Mouse (Mus musculus): ENCODE data around the gene Mtg1. TPM values are rescaled to one million over a fixed set of nuclear protein-coding genes. Genes with fewer than 3 reads are reported as not detected.

The Mtg1 gene
- polyA plus RNA-seq, 1 experiment from 2014 or later = 27.8 TPM

GRCm38 (mm10) chr7:140170863-140171262 lies 33.5 kb downstream of the Mtg1 start:
- no peak for ATAC-seq (replicated peaks; ENCODE audit: insufficient number of reproducible peaks, insufficient read depth, low FRiP score, low read depth)
- H3K36me3 ChIP-seq = no peaks in the 10 kb centered on the region
- H3K9ac ChIP-seq = no peak overlapping the region
- no peaks in the 10 kb centered on the region for H3K27me3 ChIP-seq
- H3K4me2 ChIP-seq = no peak overlapping the region
- H3K4me3 ChIP-seq = no peak overlapping the region
- no peaks in the 10 kb centered on the region for H3K4me1 ChIP-seq (replicated peaks)
- no peaks in the 10 kb centered on the region for H3K9me3 ChIP-seq (replicated peaks)
- WGBS = 84% methylated on average over 3 of the region's 3 CpGs
- no peak overlapping the region for H3K27ac ChIP-seq

GRCm38 (mm10) chr7:140172936-140173335 lies 35.6 kb downstream of the Mtg1 start, which contains the start of gene Olfr523:
Gene Olfr523 (plus strand): TSS chr7:140173217.
- Histone ChIP-seq H3K9ac (no peak within 1 kb of the TSS), H3K4me1 (replicated peaks) (no peaks in the 10 kb centered on the region), H3K36me3 (no peaks in the 10 kb centered on the region), H3K9me3 (replicated peaks) (no peaks in the 10 kb centered on the region), H3K4me2 (no peak within 1 kb of the TSS), H3K27me3 (no peaks in the 10 kb centered on the region), H3K4me3 (no peak within 1 kb of the TSS), H3K27ac (no peak within 1 kb of the TSS)
- ATAC-seq (replicated peaks; ENCODE audit: insufficient number of reproducible peaks, insufficient read depth, low FRiP score, low read depth) = no peak
- 50% methylated on average over 1 of the region's 1 CpGs for whole genome bisulfite sequencing

GRCm38 (mm10) chr7:140179176-140179575 lies 41.8 kb downstream of the Mtg1 start:
- H3K27me3 ChIP-seq = no peaks in the 10 kb centered on the region
- no peak overlapping the region for H3K9ac ChIP-seq
- no peaks in the 10 kb centered on the region for H3K4me1 ChIP-seq (replicated peaks)
- no peaks in the 10 kb centered on the region for H3K36me3 ChIP-seq
- no peak overlapping the region for H3K27ac ChIP-seq
- no peaks in the 10 kb centered on the region for H3K9me3 ChIP-seq (replicated peaks)
- no peak for ATAC-seq (replicated peaks; ENCODE audit: insufficient number of reproducible peaks, insufficient read depth, low FRiP score, low read depth)
- no peak overlapping the region for H3K4me2 ChIP-seq
- WGBS = 90% methylated on average over 2 of the region's 2 CpGs
- H3K4me3 ChIP-seq = no peak overlapping the region

GRCm38 (mm10) chr7:140180692-140181091 lies 43.3 kb downstream of the Mtg1 start:
- H3K9ac ChIP-seq = no peak overlapping the region
- no peak for ATAC-seq (replicated peaks; ENCODE audit: insufficient number of reproducible peaks, insufficient read depth, low FRiP score, low read depth)
- H3K4me1 ChIP-seq (replicated peaks) = no peaks in the 10 kb centered on the region
- H3K4me2 ChIP-seq = no peak overlapping the region
- H3K9me3 ChIP-seq (replicated peaks) = no peaks in the 10 kb centered on the region
- WGBS = 77% methylated on average over 2 of the region's 2 CpGs
- no peaks in the 10 kb centered on the region for H3K36me3 ChIP-seq
- 0 out of 2 replicates have a peak, but pooled peaks cover 3% of the 10 kb centered on the region for H3K27me3 ChIP-seq
- H3K4me3 ChIP-seq = no peak overlapping the region
- no peak overlapping the region for H3K27ac ChIP-seq

- no peak overlapping the region for H3K4me2 ChIP-seq
- no peaks in the 10 kb centered on the region for H3K36me3 ChIP-seq
- no peak overlapping the region for H3K9ac ChIP-seq
- no peaks in the 10 kb centered on the region for H3K9me3 ChIP-seq (replicated peaks)
- H3K4me1 ChIP-seq (replicated peaks) = no peaks in the 10 kb centered on the region
- no peak for ATAC-seq (replicated peaks; ENCODE audit: insufficient number of reproducible peaks, insufficient read depth, low FRiP score, low read depth)
- 0 out of 2 replicates have a peak, but pooled peaks cover 5% of the 10 kb centered on the region for H3K27me3 ChIP-seq
- WGBS = 81% methylated on average over 4 of the region's 4 CpGs
- no peak overlapping the region for H3K27ac ChIP-seq
- H3K4me3 ChIP-seq = no peak overlapping the region
Observed at GRCm38 (mm10) chr7:140184206-140184605, 46.8 kb downstream of the Mtg1 start.

GRCm38 (mm10) chr7:140186646-140187620 lies 49.6 kb downstream of the Mtg1 start:
- Histone ChIP-seq H3K4me2 (no peak overlapping the region), H3K36me3 (no peaks in the 10 kb centered on the region), H3K9me3 (replicated peaks) (no peaks in the 10 kb centered on the region), H3K27ac (no peak overlapping the region), H3K9ac (no peak overlapping the region), H3K4me1 (replicated peaks) (no peaks in the 10 kb centered on the region), H3K27me3 (0 out of 2 replicates have a peak, but pooled peaks cover 5% of the 10 kb centered on the region), H3K4me3 (no peak overlapping the region)
- WGBS = 65% methylated on average over 18 of the region's 18 CpGs
- ATAC-seq (replicated peaks; ENCODE audit: insufficient number of reproducible peaks, insufficient read depth, low FRiP score, low read depth) = no peak

GRCm38 (mm10) chr7:140187721-140188390 lies 50.5 kb downstream of the Mtg1 start:
- no peaks in the 10 kb centered on the region for H3K9me3 ChIP-seq (replicated peaks)
- no peak overlapping the region for H3K27ac ChIP-seq
- H3K36me3 ChIP-seq = no peaks in the 10 kb centered on the region
- H3K4me1 ChIP-seq (replicated peaks) = no peaks in the 10 kb centered on the region
- ATAC-seq (replicated peaks; ENCODE audit: insufficient number of reproducible peaks, insufficient read depth, low FRiP score, low read depth) = no peak
- H3K9ac ChIP-seq = no peak overlapping the region
- 0 out of 2 replicates have a peak, but pooled peaks cover 5% of the 10 kb centered on the region for H3K27me3 ChIP-seq
- WGBS = 82% methylated on average over 7 of the region's 7 CpGs
- no peak overlapping the region for H3K4me3 ChIP-seq
- no peak overlapping the region for H3K4me2 ChIP-seq

GRCm38 (mm10) chr7:140188391-140189328 lies 51.3 kb downstream of the Mtg1 start:
- no peaks in the 10 kb centered on the region for H3K36me3 ChIP-seq
- H3K27me3 ChIP-seq = 0 out of 2 replicates have a peak, but pooled peaks cover 5% of the 10 kb centered on the region
- H3K4me2 ChIP-seq = no peak overlapping the region
- no peak overlapping the region for H3K4me3 ChIP-seq
- H3K4me1 ChIP-seq (replicated peaks) = no peaks in the 10 kb centered on the region
- ATAC-seq (replicated peaks; ENCODE audit: insufficient number of reproducible peaks, insufficient read depth, low FRiP score, low read depth) = no peak
- 55% methylated on average over 4 of the region's 4 CpGs for WGBS
- no peak overlapping the region for H3K9ac ChIP-seq
- H3K27ac ChIP-seq = no peak overlapping the region
- H3K9me3 ChIP-seq (replicated peaks) = no peaks in the 10 kb centered on the region

GRCm38 (mm10) chr7:140190435-140190834 lies 53.1 kb downstream of the Mtg1 start:
- Histone ChIP-seq H3K27ac (no peak overlapping the region), H3K4me3 (no peak overlapping the region), H3K9me3 (replicated peaks) (no peaks in the 10 kb centered on the region), H3K27me3 (0 out of 2 replicates have a peak, but pooled peaks cover 4% of the 10 kb centered on the region), H3K36me3 (no peaks in the 10 kb centered on the region), H3K4me2 (no peak overlapping the region), H3K4me1 (replicated peaks) (no peaks in the 10 kb centered on the region), H3K9ac (no peak overlapping the region)
- no peak for ATAC-seq (replicated peaks; ENCODE audit: insufficient number of reproducible peaks, insufficient read depth, low FRiP score, low read depth)
- 74% methylated on average over 1 of the region's 1 CpGs for WGBS

GRCm38 (mm10) chr7:140192445-140192844 lies 55.1 kb downstream of the Mtg1 start:
- no peak overlapping the region for H3K4me2 ChIP-seq
- ATAC-seq (replicated peaks; ENCODE audit: insufficient number of reproducible peaks, insufficient read depth, low FRiP score, low read depth) = no peak
- H3K4me3 ChIP-seq = no peak overlapping the region
- H3K9ac ChIP-seq = no peak overlapping the region
- H3K27ac ChIP-seq = no peak overlapping the region
- H3K27me3 ChIP-seq = no peaks in the 10 kb centered on the region
- no peaks in the 10 kb centered on the region for H3K36me3 ChIP-seq
- H3K9me3 ChIP-seq (replicated peaks) = no peaks in the 10 kb centered on the region
- 53% methylated on average over 2 of the region's 2 CpGs for WGBS
- no peaks in the 10 kb centered on the region for H3K4me1 ChIP-seq (replicated peaks)

All from heart, embryonic 15.5 days (tissue).